Mouse (Mus musculus): Measurements from ENCODE around the gene Fgfr2. TPM values are rescaled to one million over a fixed set of nuclear protein-coding genes. Genes with fewer than 3 reads are reported as not detected.
A peak's percentile ranks its signal among the peaks of the same experiment; 100 is the strongest.

Fgfr2 gene
- total RNA-seq, 2 experiments from 2014 or later = 0.26 to 0.51 TPM

GRCm38 (mm10) chr7:132704310-132704875, 418.8 kb downstream of the Fgfr2 start:
- ATAC-seq (ENCODE audit: poor library complexity, severe bottlenecking) = no peak

- no peak for ATAC-seq (ENCODE audit: poor library complexity, severe bottlenecking)
Observed at GRCm38 (mm10) chr7:132703515-132704309, 419.4 kb downstream of the Fgfr2 start.

- no peak for ATAC-seq (ENCODE audit: poor library complexity, severe bottlenecking)
Observed at GRCm38 (mm10) chr7:132702492-132703070, 420.6 kb downstream of the Fgfr2 start.

GRCm38 (mm10) chr7:132702024-132702423, 421.1 kb downstream of the Fgfr2 start:
- ATAC-seq (ENCODE audit: poor library complexity, severe bottlenecking) = no peak

- no peak for ATAC-seq (ENCODE audit: poor library complexity, severe bottlenecking)
Observed at GRCm38 (mm10) chr7:132701412-132701811, 421.7 kb downstream of the Fgfr2 start.

GRCm38 (mm10) chr7:132700107-132700506, 423.0 kb downstream of the Fgfr2 start:
- 0 out of 2 replicates have a peak, but pooled peaks have one; percentile 5 for ATAC-seq (ENCODE audit: poor library complexity, severe bottlenecking)

GRCm38 (mm10) chr7:132699639-132700038, 423.5 kb downstream of the Fgfr2 start:
- peak; percentile 65 for ATAC-seq (ENCODE audit: poor library complexity, severe bottlenecking)

- no peak for ATAC-seq (ENCODE audit: poor library complexity, severe bottlenecking)
Observed at GRCm38 (mm10) chr7:132699165-132699564, 424.0 kb downstream of the Fgfr2 start.

GRCm38 (mm10) chr7:132698737-132699136, 424.4 kb downstream of the Fgfr2 start:
- ATAC-seq (ENCODE audit: poor library complexity, severe bottlenecking) = no peak

- ATAC-seq (ENCODE audit: poor library complexity, severe bottlenecking) = no peak
Observed at GRCm38 (mm10) chr7:132697258-132697796, 425.8 kb downstream of the Fgfr2 start.

- no peak for ATAC-seq (ENCODE audit: poor library complexity, severe bottlenecking)
Observed at GRCm38 (mm10) chr7:132693561-132693960, 429.6 kb downstream of the Fgfr2 start.

GRCm38 (mm10) chr7:132692719-132693118, 430.4 kb downstream of the Fgfr2 start:
- ATAC-seq (ENCODE audit: poor library complexity, severe bottlenecking) = no peak

GRCm38 (mm10) chr7:132690716-132691472, 432.3 kb downstream of the Fgfr2 start:
- ATAC-seq (ENCODE audit: poor library complexity, severe bottlenecking) = peak; percentile 55

GRCm38 (mm10) chr7:132689722-132690121, 433.4 kb downstream of the Fgfr2 start:
- ATAC-seq (ENCODE audit: poor library complexity, severe bottlenecking) = no peak

- ATAC-seq (ENCODE audit: poor library complexity, severe bottlenecking) = no peak
Observed at GRCm38 (mm10) chr7:132688721-132689120, 434.4 kb downstream of the Fgfr2 start.

- no peak for ATAC-seq (ENCODE audit: poor library complexity, severe bottlenecking)
Observed at GRCm38 (mm10) chr7:132687897-132688296, 435.3 kb downstream of the Fgfr2 start.

GRCm38 (mm10) chr7:132686515-132686914, 436.6 kb downstream of the Fgfr2 start:
- peak; percentile 76 for ATAC-seq (ENCODE audit: poor library complexity, severe bottlenecking)

- peak; percentile 50 for ATAC-seq (ENCODE audit: poor library complexity, severe bottlenecking)
Observed at GRCm38 (mm10) chr7:132683923-132684322, 439.2 kb downstream of the Fgfr2 start.

GRCm38 (mm10) chr7:132682901-132683300, 440.2 kb downstream of the Fgfr2 start:
- no peak for ATAC-seq (ENCODE audit: poor library complexity, severe bottlenecking)

GRCm38 (mm10) chr7:132682336-132682735, 440.8 kb downstream of the Fgfr2 start:
- ATAC-seq (ENCODE audit: poor library complexity, severe bottlenecking) = no peak

- ATAC-seq (ENCODE audit: poor library complexity, severe bottlenecking) = no peak
Observed at GRCm38 (mm10) chr7:132681831-132682230, 441.3 kb downstream of the Fgfr2 start.
